Mouse (Mus musculus): Measurements from ENCODE around the gene Ier2. TPM values are rescaled to one million over a fixed set of nuclear protein-coding genes. Genes with fewer than 3 reads are reported as not detected.

Ier2 gene
- polyA plus RNA-seq, 1 experiment from 2014 or later: 22.5 TPM

- Histone ChIP-seq H3K9ac (replicated peaks; ENCODE audit: low read depth, low read length) (peak overlapping the region; percentile 63), H3K4me1 (replicated peaks; ENCODE audit: control insufficient read depth, insufficient read depth, low read length) (peaks cover 68% of the 10 kb centered on the region), H3K9me3 (ENCODE audit: control insufficient read depth, low read length) (no peaks in the 10 kb centered on the region), H3K27ac (ENCODE audit: low read length) (peak overlapping the region; percentile 87), H3K27me3 (replicated peaks; ENCODE audit: control insufficient read depth, insufficient read depth, low read length) (peaks cover 32% of the 10 kb centered on the region), H3K4me3 (replicated peaks; ENCODE audit: low read length) (peak overlapping the region; percentile 34), H3K4me2 (ENCODE audit: low read length) (peak overlapping the region; percentile 56), H3K36me3 (ENCODE audit: control insufficient read depth, insufficient read depth) (no peaks in the 10 kb centered on the region)
- 7% methylated on average over 12 of the region's 12 CpGs for WGBS
- no peak for ATAC-seq
Observed at GRCm38 (mm10) chr8:84705960-84706359, 43.3 kb upstream of the Ier2 start.

- 4% methylated on average over 54 of the region's 61 CpGs for WGBS
- H3K9me3 ChIP-seq (ENCODE audit: control insufficient read depth, low read length): no peaks in the 10 kb centered on the region
- H3K27ac ChIP-seq (ENCODE audit: low read length): peak overlapping the region; percentile 87
- peak overlapping the region; percentile 34 for H3K4me3 ChIP-seq (replicated peaks; ENCODE audit: low read length)
- H3K27me3 ChIP-seq (replicated peaks; ENCODE audit: control insufficient read depth, insufficient read depth, low read length): peaks cover 32% of the 10 kb centered on the region
- peak overlapping the region; percentile 56 for H3K4me2 ChIP-seq (ENCODE audit: low read length)
- H3K36me3 ChIP-seq (ENCODE audit: control insufficient read depth, insufficient read depth): no peaks in the 10 kb centered on the region
- peak overlapping the region; percentile 63 for H3K9ac ChIP-seq (replicated peaks; ENCODE audit: low read depth, low read length)
- peaks cover 65% of the 10 kb centered on the region for H3K4me1 ChIP-seq (replicated peaks; ENCODE audit: control insufficient read depth, insufficient read depth, low read length)
- no peak for ATAC-seq
Observed at GRCm38 (mm10) chr8:84704867-84705831, 42.5 kb upstream of the Ier2 start.

GRCm38 (mm10) chr8:84704356-84704755, 41.7 kb upstream of the Ier2 start:
- peak; percentile 21; the same call in 1 of the 2 replicates for ATAC-seq
- H3K9ac ChIP-seq (replicated peaks; ENCODE audit: low read depth, low read length): peak overlapping the region; percentile 10; the same call in 1 of the 2 replicates
- H3K4me2 ChIP-seq (ENCODE audit: low read length): peak overlapping the region; percentile 56
- H3K4me3 ChIP-seq (replicated peaks; ENCODE audit: low read length): peak overlapping the region; percentile 34; the same call in 1 of the 2 replicates
- H3K9me3 ChIP-seq (ENCODE audit: control insufficient read depth, low read length): no peaks in the 10 kb centered on the region
- peaks cover 2% of the 10 kb centered on the region; the same call in 1 of the 2 replicates for H3K36me3 ChIP-seq (ENCODE audit: control insufficient read depth, insufficient read depth)
- peaks cover 32% of the 10 kb centered on the region for H3K27me3 ChIP-seq (replicated peaks; ENCODE audit: control insufficient read depth, insufficient read depth, low read length)
- H3K27ac ChIP-seq (ENCODE audit: low read length): peak overlapping the region; percentile 87
- peaks cover 58% of the 10 kb centered on the region for H3K4me1 ChIP-seq (replicated peaks; ENCODE audit: control insufficient read depth, insufficient read depth, low read length)
- 3% methylated on average over 16 of the region's 16 CpGs for WGBS

- H3K36me3 ChIP-seq (ENCODE audit: control insufficient read depth, insufficient read depth): peaks cover 5% of the 10 kb centered on the region; the same call in 1 of the 2 replicates
- peak overlapping the region; percentile 87 for H3K27ac ChIP-seq (ENCODE audit: low read length)
- no peak overlapping the region for H3K4me3 ChIP-seq (replicated peaks; ENCODE audit: low read length)
- peaks cover 32% of the 10 kb centered on the region for H3K27me3 ChIP-seq (replicated peaks; ENCODE audit: control insufficient read depth, insufficient read depth, low read length)
- no peaks in the 10 kb centered on the region for H3K9me3 ChIP-seq (ENCODE audit: control insufficient read depth, low read length)
- H3K4me2 ChIP-seq (ENCODE audit: low read length): peak overlapping the region; percentile 20
- H3K9ac ChIP-seq (replicated peaks; ENCODE audit: low read depth, low read length): peak overlapping the region; percentile 10; the same call in 1 of the 2 replicates
- 16% methylated on average over 38 of the region's 38 CpGs for WGBS
- no peak for ATAC-seq
- H3K4me1 ChIP-seq (replicated peaks; ENCODE audit: control insufficient read depth, insufficient read depth, low read length): peaks cover 56% of the 10 kb centered on the region
Observed at GRCm38 (mm10) chr8:84703466-84704249, 41.0 kb upstream of the Ier2 start.

- no peak overlapping the region for H3K27ac ChIP-seq (ENCODE audit: low read length)
- peaks cover 7% of the 10 kb centered on the region; the same call in 1 of the 2 replicates for H3K36me3 ChIP-seq (ENCODE audit: control insufficient read depth, insufficient read depth)
- H3K4me3 ChIP-seq (replicated peaks; ENCODE audit: low read length): no peak overlapping the region
- no peaks in the 10 kb centered on the region for H3K9me3 ChIP-seq (ENCODE audit: control insufficient read depth, low read length)
- WGBS: 83% methylated on average over 6 of the region's 6 CpGs
- peaks cover 51% of the 10 kb centered on the region for H3K4me1 ChIP-seq (replicated peaks; ENCODE audit: control insufficient read depth, insufficient read depth, low read length)
- no peak overlapping the region for H3K4me2 ChIP-seq (ENCODE audit: low read length)
- H3K9ac ChIP-seq (replicated peaks; ENCODE audit: low read depth, low read length): no peak overlapping the region
- H3K27me3 ChIP-seq (replicated peaks; ENCODE audit: control insufficient read depth, insufficient read depth, low read length): peaks cover 31% of the 10 kb centered on the region
- no peak for ATAC-seq
Observed at GRCm38 (mm10) chr8:84702963-84703465, 40.4 kb upstream of the Ier2 start.

GRCm38 (mm10) chr8:84702561-84702960, 39.9 kb upstream of the Ier2 start:
- H3K4me1 ChIP-seq (replicated peaks; ENCODE audit: control insufficient read depth, insufficient read depth, low read length): peaks cover 46% of the 10 kb centered on the region
- no peak overlapping the region for H3K4me2 ChIP-seq (ENCODE audit: low read length)
- no peak for ATAC-seq
- H3K27ac ChIP-seq (ENCODE audit: low read length): no peak overlapping the region
- WGBS: 73% methylated on average over 9 of the region's 9 CpGs
- no peak overlapping the region for H3K4me3 ChIP-seq (replicated peaks; ENCODE audit: low read length)
- no peaks in the 10 kb centered on the region for H3K9me3 ChIP-seq (ENCODE audit: control insufficient read depth, low read length)
- H3K27me3 ChIP-seq (replicated peaks; ENCODE audit: control insufficient read depth, insufficient read depth, low read length): peaks cover 29% of the 10 kb centered on the region
- peaks cover 12% of the 10 kb centered on the region; the same call in 1 of the 2 replicates for H3K36me3 ChIP-seq (ENCODE audit: control insufficient read depth, insufficient read depth)
- H3K9ac ChIP-seq (replicated peaks; ENCODE audit: low read depth, low read length): no peak overlapping the region

- no peak within 1 kb of the TSS for H3K4me3 ChIP-seq (replicated peaks; ENCODE audit: low read length)
- no peak within 1 kb of the TSS for H3K4me2 ChIP-seq (ENCODE audit: low read length)
- H3K36me3 ChIP-seq (ENCODE audit: control insufficient read depth, insufficient read depth): peaks cover 14% of the 10 kb centered on the region; the same call in 1 of the 2 replicates
- H3K9ac ChIP-seq (replicated peaks; ENCODE audit: low read depth, low read length): peak within 1 kb of the TSS; percentile 29; the same call in 1 of the 2 replicates
- H3K27ac ChIP-seq (ENCODE audit: low read length): peak within 1 kb of the TSS; percentile 60
- peaks cover 29% of the 10 kb centered on the region for H3K27me3 ChIP-seq (replicated peaks; ENCODE audit: control insufficient read depth, insufficient read depth, low read length)
- peaks cover 36% of the 10 kb centered on the region for H3K4me1 ChIP-seq (replicated peaks; ENCODE audit: control insufficient read depth, insufficient read depth, low read length)
- 19% methylated on average over 33 of the region's 34 CpGs for WGBS
- no peak for ATAC-seq
- no peaks in the 10 kb centered on the region for H3K9me3 ChIP-seq (ENCODE audit: control insufficient read depth, low read length)
Observed at GRCm38 (mm10) chr8:84700941-84701911, 38.6 kb upstream of the Ier2 start, which contains the start of gene Lyl1. Gene Lyl1, plus strand, starts transcription at chr8:84701457.

- Histone ChIP-seq H3K4me2 (ENCODE audit: low read length) (no peak overlapping the region), H3K27me3 (replicated peaks; ENCODE audit: control insufficient read depth, insufficient read depth, low read length) (peaks cover 29% of the 10 kb centered on the region), H3K9ac (replicated peaks; ENCODE audit: low read depth, low read length) (no peak overlapping the region), H3K36me3 (ENCODE audit: control insufficient read depth, insufficient read depth) (peaks cover 14% of the 10 kb centered on the region; the same call in 1 of the 2 replicates), H3K4me1 (replicated peaks; ENCODE audit: control insufficient read depth, insufficient read depth, low read length) (peaks cover 34% of the 10 kb centered on the region), H3K9me3 (ENCODE audit: control insufficient read depth, low read length) (no peaks in the 10 kb centered on the region), H3K4me3 (replicated peaks; ENCODE audit: low read length) (no peak overlapping the region), H3K27ac (ENCODE audit: low read length) (no peak overlapping the region)
- WGBS: 87% methylated on average over 5 of the region's 5 CpGs
- no peak for ATAC-seq
Observed at GRCm38 (mm10) chr8:84700526-84700925, 37.9 kb upstream of the Ier2 start.

Data from forebrain, embryonic 16.5 days (tissue).